Mouse (Mus musculus): ENCODE results near the gene Gm14862. TPM values are rescaled to one million over a fixed set of nuclear protein-coding genes. Genes with fewer than 3 reads are reported as not detected.
"Not testable (repeated sequence)": the region's sequence is repeated elsewhere in the genome, so short reads cannot be mapped to it uniquely, and the experiment has no call there.

Gene Gm14862
- polyA plus RNA-seq (2012; ENCODE audit: insufficient read depth, low replicate concordance): not detected in 2 replicates

- H3K4me3 ChIP-seq (replicated peaks): no peak within 1 kb of the TSS
- H3K4me1 ChIP-seq: peaks cover 9% of the 10 kb centered on the region; the same call in 1 of the 2 replicates
- no peaks in the 10 kb centered on the region for H3K36me3 ChIP-seq (replicated peaks; ENCODE audit: low read length)
- H3K27me3 ChIP-seq (replicated peaks): peaks cover 2% of the 10 kb centered on the region
- no peaks in the 10 kb centered on the region for H3K9me3 ChIP-seq
- TF ChIP-seq FLI1 (IDR thresholded peaks at IDR 0.05; ENCODE audit: low read length) (no peak), GATA1 (IDR thresholded peaks at IDR 0.05; ENCODE audit: borderline replicate concordance, low read length) (no peak)
Observed at GRCm38 (mm10) chrX:9256766-9257165, at the start of gene Gm14862. Gene Gm14862 (minus strand): TSS chrX:9256899.

DNA sequence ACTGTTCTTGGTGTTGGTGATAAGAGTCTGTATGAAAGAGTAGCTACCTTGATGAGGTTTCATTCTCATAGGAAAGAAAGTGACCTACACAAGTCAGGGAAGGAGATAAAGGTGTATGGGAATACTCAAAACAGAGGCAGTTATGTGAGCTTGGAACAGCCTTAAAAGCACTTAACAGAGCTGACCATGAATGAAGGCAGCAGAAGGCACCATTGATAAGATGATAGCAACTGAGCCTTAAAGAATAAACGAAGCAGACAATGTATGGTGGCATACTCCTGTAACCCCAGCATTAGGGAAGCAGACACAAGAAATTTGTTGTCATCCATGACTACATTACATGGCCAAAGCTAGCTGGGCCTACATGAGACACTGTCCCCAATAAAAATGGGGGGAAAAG, 46.8 kb upstream of the Gm14862 start:
- Histone ChIP-seq H3K36me3 (replicated peaks; ENCODE audit: low read length) (no peaks in the 10 kb centered on the region), H3K9me3 (no peaks in the 10 kb centered on the region), H3K4me1 (peaks cover 15% of the 10 kb centered on the region), H3K4me3 (replicated peaks) (no peak overlapping the region), H3K27me3 (replicated peaks) (no peaks in the 10 kb centered on the region)
- no peak for TF ChIP-seq GATA1 (IDR thresholded peaks at IDR 0.05; ENCODE audit: borderline replicate concordance, low read length)
- TF ChIP-seq FLI1 (IDR thresholded peaks at IDR 0.05; ENCODE audit: low read length): no peak

- Histone ChIP-seq H3K36me3 (replicated peaks; ENCODE audit: low read length) (no peaks in the 10 kb centered on the region), H3K4me3 (replicated peaks) (no peak overlapping the region), H3K4me1 (peaks cover 17% of the 10 kb centered on the region), H3K9me3 (no peaks in the 10 kb centered on the region), H3K27me3 (replicated peaks) (no peaks in the 10 kb centered on the region)
- TF ChIP-seq FLI1 (IDR thresholded peaks at IDR 0.05; ENCODE audit: low read length): no peak
- TF ChIP-seq GATA1 (IDR thresholded peaks at IDR 0.05; ENCODE audit: borderline replicate concordance, low read length): no peak
Observed at GRCm38 (mm10) chrX:9302791-9303190, 46.1 kb upstream of the Gm14862 start.

DNA sequence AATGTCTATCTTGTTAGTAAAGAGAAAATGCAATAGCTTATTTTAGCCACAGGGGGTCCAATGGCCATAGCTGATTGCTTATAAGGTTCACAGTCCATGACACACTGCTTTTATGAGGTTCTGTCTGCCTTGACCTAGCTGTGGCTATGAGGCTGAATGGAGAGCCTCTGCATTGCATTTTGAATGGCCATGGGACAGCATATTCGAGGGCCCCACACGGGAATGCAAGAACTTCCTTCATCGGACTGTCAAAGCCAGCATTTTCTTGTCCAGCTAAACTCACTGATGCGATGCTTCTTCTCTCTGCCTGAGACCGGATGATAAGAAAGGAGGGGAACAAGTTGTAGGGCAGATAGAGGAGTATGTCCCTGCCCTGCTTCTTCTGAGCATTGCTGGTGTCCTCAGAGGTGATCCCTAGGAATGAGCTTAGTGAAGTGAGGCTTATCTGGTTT, 41.7 kb upstream of the Gm14862 start:
- Histone ChIP-seq H3K27me3 (replicated peaks) (no peaks in the 10 kb centered on the region), H3K4me3 (replicated peaks) (no peak overlapping the region), H3K4me1 (peaks cover 13% of the 10 kb centered on the region), H3K36me3 (replicated peaks; ENCODE audit: low read length) (no peaks in the 10 kb centered on the region), H3K9me3 (no peaks in the 10 kb centered on the region)
- TF ChIP-seq GATA1 (IDR thresholded peaks at IDR 0.05; ENCODE audit: borderline replicate concordance, low read length) (no peak), FLI1 (IDR thresholded peaks at IDR 0.05; ENCODE audit: low read length) (no peak)

- H3K9me3 ChIP-seq; H3K36me3 ChIP-seq (replicated peaks; ENCODE audit: low read length); H3K4me1 ChIP-seq; H3K4me3 ChIP-seq (replicated peaks); H3K27me3 ChIP-seq (replicated peaks): not testable (repeated sequence)
Observed at GRCm38 (mm10) chrX:9293140-9293829, 36.6 kb upstream of the Gm14862 start.

- not testable (repeated sequence) for H3K27me3 ChIP-seq (replicated peaks); H3K9me3 ChIP-seq; H3K4me1 ChIP-seq; H3K36me3 ChIP-seq (replicated peaks; ENCODE audit: low read length); H3K4me3 ChIP-seq (replicated peaks)
Observed at GRCm38 (mm10) chrX:9283464-9283863, 26.8 kb upstream of the Gm14862 start, which contains the start of gene H2al1m. Gene H2al1m (plus strand): TSS chrX:9283764.

GRCm38 (mm10) chrX:9274321-9274720, 17.6 kb upstream of the Gm14862 start:
- Histone ChIP-seq H3K36me3 (replicated peaks; ENCODE audit: low read length) (no peaks in the 10 kb centered on the region), H3K9me3 (peaks cover 8% of the 10 kb centered on the region), H3K27me3 (replicated peaks) (peaks cover 6% of the 10 kb centered on the region), H3K4me3 (replicated peaks) (no peak overlapping the region), H3K4me1 (peaks cover 4% of the 10 kb centered on the region)
- TF ChIP-seq GATA1 (IDR thresholded peaks at IDR 0.05; ENCODE audit: borderline replicate concordance, low read length) (no peak), FLI1 (IDR thresholded peaks at IDR 0.05; ENCODE audit: low read length) (no peak)

DNA sequence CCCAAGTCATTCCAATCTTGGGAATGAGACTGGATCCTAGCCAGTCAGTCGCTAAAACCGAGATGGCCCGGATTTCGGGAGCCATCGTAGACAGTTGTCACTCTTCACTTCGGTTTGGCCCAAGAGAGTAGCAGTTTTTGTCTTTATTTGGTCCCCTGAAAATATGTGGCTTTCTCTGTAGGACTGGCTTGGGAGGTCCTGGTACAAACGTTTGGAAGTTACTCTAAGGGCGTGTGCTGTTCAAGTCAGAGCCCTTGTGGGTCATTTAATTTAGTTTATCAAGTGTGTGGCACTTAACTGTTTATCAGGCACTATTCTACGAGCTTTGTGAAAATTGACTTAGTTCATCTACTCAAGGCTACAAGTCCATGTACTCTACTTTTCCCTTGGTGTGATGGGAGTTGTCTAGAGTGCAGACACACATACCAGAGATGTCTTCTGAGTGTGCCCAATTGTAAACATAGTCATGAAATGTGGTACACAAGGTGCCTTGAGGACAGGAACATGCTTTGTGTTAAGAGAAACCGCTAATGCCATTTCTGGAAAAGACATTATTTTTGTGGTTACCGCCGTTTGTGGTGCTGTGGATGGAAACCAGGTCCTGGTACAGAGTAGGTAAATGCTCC, 16.8 kb upstream of the Gm14862 start:
- TF ChIP-seq GATA1 (IDR thresholded peaks at IDR 0.05; ENCODE audit: borderline replicate concordance, low read length) (no peak), FLI1 (IDR thresholded peaks at IDR 0.05; ENCODE audit: low read length) (no peak)
- peaks cover 4% of the 10 kb centered on the region for H3K4me1 ChIP-seq
- H3K9me3 ChIP-seq: peaks cover 8% of the 10 kb centered on the region
- H3K4me3 ChIP-seq (replicated peaks): peak overlapping the region; percentile 94
- H3K36me3 ChIP-seq (replicated peaks; ENCODE audit: low read length): no peaks in the 10 kb centered on the region
- peaks cover 6% of the 10 kb centered on the region for H3K27me3 ChIP-seq (replicated peaks)

DNA sequence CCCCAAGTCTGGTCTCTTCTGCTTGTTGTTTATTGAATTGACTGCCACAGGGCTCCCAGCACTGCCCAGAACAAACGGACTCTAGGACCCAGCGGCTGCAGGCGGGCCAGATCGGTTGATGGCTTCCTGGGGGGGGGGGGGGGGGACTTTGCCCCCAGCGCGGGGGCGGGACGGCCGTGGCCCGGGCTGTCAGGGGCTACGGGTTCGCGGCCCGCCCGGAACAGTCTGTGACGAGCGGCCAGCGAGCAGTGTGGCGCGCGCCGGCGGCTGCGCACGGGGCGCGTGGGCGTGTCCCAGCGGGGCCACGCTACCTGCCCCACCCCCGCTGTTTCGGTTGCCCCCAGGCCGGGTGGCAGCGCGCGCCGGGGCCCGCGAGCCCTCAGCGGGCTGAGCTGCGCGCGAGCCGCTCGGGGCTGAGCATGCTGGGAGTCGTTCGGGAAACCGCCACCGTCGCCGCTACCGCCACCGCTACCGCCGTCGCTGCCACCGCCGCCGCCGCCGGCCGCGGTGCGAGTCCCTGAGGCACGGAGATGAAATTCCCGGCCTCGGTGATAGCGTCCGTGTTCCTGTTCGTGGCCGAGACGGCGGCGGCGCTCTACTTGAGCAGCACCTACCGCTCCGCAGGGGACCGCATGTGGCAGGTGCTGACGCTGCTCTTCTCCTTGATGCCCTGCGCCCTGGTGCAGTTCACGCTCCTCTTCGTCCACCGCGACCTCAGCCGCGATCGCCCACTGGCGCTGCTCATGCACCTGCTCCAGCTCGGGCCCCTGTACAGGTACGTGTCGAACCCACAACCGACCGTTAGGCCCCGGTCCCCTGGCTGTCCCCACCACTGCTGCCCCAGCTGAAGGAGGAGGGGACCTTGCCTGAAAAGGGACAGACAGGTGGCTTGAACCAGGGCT, 16.0 kb upstream of the Gm14862 start, which contains the start of gene Xk:
Xk (plus strand) TSS at position 297 of the 902 bp plus-strand sequence.
- Histone ChIP-seq H3K9me3 (peaks cover 8% of the 10 kb centered on the region), H3K36me3 (replicated peaks; ENCODE audit: low read length) (no peaks in the 10 kb centered on the region), H3K4me1 (peaks cover 4% of the 10 kb centered on the region), H3K27me3 (replicated peaks) (peaks cover 6% of the 10 kb centered on the region), H3K4me3 (replicated peaks) (peak within 1 kb of the TSS; percentile 94)
- TF ChIP-seq FLI1 (IDR thresholded peaks at IDR 0.05; ENCODE audit: low read length): no peak
- TF ChIP-seq GATA1 (IDR thresholded peaks at IDR 0.05; ENCODE audit: borderline replicate concordance, low read length): no peak

Measured in megakaryocyte, embryonic 14.5 days (primary cell).